Mouse (Mus musculus): Measurements from ENCODE around the gene Piwil1.
"Not testable (repeated sequence)": the region's sequence is repeated elsewhere in the genome, so short reads cannot be mapped to it uniquely, and the experiment has no call there.

Gene Piwil1

GRCm38 (mm10) chr5:128711847-128712246, 9.5 kb downstream of the Piwil1 start:
- no peak for DNase-seq

DNA sequence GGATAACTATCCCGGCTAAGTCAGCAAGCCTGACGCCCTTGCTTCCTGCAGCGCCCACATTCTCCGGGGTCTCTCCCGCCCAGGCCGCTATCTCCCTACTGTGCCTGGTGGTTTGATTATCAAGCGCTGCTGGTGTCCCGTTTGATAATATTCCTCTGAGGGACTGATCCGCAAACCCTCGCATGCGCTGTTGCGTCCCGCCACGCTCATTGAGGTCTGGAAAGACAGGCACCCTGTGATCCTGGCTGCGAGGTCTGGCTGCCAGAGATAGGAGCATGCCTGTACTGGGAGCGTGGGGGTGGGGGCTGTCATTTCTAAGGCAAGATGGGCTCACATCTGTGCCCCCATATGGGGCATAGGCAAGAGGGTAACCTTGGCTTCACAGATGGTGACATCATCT, 12.8 kb downstream of the Piwil1 start:
- DNase-seq, result no peak

GRCm38 (mm10) chr5:128720461-128720860, 18.1 kb downstream of the Piwil1 start:
- DNase-seq, result not testable (repeated sequence)

- DNase-seq, result no peak
These were observed 27.0 kb downstream of the Piwil1 start for GRCm38 (mm10) chr5:128729341-128729740.

DNA sequence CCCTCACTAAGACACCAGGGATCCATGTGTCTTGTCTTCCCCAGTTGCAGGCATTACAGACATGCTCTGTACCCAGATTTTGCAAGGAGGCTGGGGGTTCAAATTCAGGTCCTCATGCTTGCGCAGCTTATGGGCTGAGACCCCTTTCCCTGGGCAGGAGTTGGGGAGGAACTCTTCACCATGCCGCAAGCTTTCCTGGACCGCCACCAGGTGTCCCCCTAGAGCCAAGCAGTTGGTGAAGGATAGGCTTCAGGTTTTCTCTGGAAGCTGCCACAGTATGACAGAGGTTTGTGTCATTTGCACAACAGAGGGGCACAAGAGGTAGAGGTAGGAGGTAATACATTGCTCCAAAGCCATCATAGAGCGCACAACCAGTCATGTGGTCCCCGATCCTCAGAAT, 28.3 kb downstream of the Piwil1 start:
- no peak for DNase-seq

- no peak for DNase-seq
These were observed 30.2 kb downstream of the Piwil1 start for GRCm38 (mm10) chr5:128732416-128733014.

DNA sequence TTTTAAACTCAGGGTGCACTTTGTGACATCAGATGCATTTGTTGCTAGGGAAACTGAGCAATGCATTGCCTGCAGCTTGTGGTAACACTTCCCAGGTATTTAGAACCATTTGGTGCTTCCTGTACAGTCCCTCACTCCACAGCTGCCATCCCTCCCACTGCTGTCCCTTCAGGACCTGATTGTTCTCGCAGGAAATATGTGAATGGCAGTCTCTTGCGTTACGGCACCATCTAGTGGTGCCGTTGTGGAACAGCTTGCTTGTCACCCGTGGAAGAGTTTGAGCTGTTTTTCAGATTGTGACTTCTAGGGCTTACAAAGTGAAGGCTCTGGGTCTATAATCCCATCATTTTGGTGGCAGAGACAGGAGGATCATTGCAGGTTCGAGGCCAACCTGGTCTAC, 31.6 kb downstream of the Piwil1 start:
- peak; percentile 53 for DNase-seq

GRCm38 (mm10) chr5:128735921-128736320, 33.6 kb downstream of the Piwil1 start:
- no peak for DNase-seq

GRCm38 (mm10) chr5:128739168-128739837, 37.0 kb downstream of the Piwil1 start:
- no peak for DNase-seq

DNA sequence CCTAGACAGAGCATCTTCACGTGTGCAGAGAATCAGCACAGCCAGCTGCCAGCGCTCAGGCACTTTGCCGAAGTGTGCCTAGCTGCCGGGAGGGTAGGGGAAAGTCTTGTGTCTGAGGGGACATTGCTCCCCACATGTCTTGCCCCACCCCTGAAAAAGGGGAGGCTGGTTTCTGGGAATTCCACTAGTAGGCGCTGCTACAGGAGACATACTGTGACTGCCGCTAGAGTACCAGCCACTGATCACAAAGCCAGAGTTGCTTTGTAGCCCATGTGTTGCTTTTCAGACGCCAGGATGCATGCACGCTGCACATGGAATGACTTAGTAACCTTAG, 37.5 kb downstream of the Piwil1 start:
- DNase-seq, result no peak

DNA sequence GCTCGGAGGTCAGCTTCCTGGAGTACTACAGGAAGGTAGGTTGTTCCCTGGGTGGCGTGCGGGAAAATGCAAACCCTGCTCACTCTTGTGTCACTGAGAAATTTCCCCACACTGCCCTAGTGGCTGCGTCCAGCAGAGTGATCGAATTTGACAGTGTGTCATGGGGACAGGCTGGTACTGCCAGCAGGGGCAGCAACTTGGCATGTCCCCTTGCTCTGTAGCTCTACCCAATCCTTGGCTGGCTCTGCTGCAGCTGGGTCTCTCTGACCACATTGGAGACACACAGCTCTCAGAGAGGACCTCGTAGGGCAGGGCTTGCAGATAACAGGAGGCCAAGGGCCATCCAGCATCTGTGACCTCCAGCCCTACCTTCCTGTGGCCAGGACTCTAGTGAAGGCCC, 42.0 kb downstream of the Piwil1 start:
- DNase-seq, result no peak

DNA sequence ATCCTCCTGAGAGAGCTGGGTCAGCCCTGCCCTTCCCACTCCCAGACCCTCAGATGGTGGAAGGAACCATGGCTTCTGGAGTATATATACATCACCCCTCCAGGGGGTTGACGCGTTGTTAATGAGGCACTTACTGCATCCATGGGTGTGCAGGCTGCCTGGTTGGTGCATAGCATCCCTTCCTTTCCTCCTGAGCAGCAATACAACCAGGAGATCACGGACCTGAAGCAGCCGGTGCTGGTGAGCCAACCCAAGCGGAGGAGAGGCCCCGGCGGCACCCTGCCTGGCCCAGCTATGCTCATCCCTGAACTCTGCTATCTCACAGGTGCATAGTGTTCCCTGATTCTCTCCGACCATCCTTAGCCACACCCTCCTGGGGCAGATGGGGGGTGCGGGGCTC, 42.9 kb downstream of the Piwil1 start:
- DNase-seq, result no peak

DNA sequence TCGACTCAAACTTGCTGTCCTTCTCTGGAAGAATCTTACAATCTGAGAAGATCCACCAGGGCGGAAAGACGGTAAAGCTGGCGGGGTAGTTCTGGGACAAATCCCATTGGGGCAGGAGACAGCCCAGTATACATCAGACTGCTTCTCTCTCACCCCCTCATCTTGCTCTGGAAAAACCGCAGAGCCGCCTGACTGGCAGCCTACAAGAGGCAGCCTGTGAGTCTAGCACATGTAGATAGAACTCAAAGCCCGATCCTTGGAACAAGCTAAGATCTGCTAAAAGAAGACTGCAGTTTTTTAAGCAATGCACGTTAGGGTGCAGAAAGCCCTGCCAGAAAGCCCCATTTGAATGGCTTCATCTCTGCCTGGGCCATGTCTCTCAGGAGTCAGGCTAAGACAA, 43.9 kb downstream of the Piwil1 start:
- no peak for DNase-seq

GRCm38 (mm10) chr5:128761118-128761517, 58.8 kb downstream of the Piwil1 start:
- DNase-seq, result no peak

DNA sequence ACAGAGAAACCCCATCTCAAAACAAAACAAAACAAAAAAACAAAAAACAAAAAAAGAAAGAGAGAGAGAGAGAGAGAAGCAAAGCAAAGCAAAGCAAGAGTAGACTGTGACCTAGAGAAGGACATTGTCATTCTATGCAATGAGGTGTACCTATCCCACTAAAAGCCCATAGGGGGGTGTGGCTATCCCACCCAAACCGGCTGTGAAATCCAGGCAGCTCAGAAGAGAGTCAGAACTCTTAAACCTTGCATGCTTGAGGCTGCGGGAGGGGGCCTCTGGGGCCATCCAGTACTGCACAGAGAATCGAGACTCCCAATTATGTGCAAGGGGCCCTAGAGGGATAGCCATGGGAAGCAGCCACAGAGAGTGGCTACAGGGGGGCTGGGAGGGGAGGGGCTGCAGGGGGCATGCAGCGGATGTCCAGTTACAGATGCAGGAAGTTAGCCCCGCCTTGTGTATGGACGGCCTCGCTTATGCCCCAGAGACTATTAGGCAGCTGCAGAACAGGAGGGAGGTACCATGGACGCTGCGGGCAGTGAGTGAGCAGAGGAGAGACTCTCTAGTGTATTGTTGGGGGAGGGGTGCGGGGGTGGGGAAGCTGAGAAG, 66.8 kb downstream of the Piwil1 start:
- no peak for DNase-seq

GRCm38 (mm10) chr5:128776386-128776785, 74.1 kb downstream of the Piwil1 start:
- DNase-seq, result no peak

GRCm38 (mm10) chr5:128781621-128782020, 79.3 kb downstream of the Piwil1 start:
- DNase-seq, result no peak

DNA sequence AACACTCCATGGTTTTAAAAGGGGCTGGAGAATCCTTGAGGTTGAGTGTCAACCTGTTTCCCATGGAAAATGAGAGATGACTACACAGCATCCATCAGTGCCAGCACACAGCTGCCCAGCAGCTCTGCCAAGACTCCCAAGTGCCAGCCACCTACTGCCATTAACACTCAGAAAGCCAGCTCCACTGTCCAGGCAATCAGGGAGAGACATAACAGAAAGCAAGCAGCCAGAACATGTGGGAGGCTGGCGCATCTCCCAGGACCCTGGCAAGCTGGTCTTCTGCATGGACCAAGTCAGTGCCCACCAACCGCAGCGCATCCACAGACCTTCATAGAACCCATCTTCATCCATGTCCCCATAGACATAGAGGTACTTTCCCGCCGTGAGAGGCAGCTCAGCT, 98.3 kb downstream of the Piwil1 start:
- no peak for DNase-seq
